In the genomic region with DNA sequence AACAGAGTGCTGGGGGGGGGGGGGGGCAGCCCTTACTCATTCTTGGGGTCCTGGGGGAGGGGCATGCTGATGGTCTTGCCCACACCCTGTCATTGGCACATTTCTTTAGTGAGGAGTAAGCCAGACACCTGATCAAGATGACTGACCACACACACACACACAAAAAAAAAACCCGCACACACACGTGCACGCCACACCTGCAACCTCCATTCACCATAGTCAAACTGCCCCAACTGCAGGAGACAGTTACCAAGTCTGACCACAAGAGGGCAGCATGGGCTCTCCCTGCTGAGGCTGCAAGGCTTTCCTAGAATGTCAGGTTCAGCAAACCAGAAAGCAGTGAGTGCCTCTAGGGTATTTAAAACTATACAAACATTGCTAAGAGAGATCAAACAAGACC, we compare ENCODE assay signal across 8 mouse cellular contexts. TPM values are rescaled to one million over a fixed set of nuclear protein-coding genes. Genes with fewer than 3 reads are reported as not detected.
DNase-seq lines count a peak whose midpoint lies in the region; ATAC-seq lines count a peak whose summit lies in the region.

No protein-coding gene starts in this region.

- DNase-seq in CD4-positive, CD25-positive, alpha-beta regulatory T cell, adult 2 months (ENCODE audit: low read depth, low spot score) = peak; percentile 79
- peak; percentile 69 for DNase-seq in adrenal gland, adult 8-10 months
- DNase-seq in embryo, embryonic 10.5 days (ENCODE audit: low spot score) = peak; percentile 83
- DNase-seq in heart, postnatal 36 days = peak; percentile 77 to 80
- peak; percentile 77 to 88 for DNase-seq in left cerebral cortex, adult 18-20 months (ENCODE audit: low spot score in 2 of 2)
- DNase-seq in mesoderm, embryonic 11.5 days (ENCODE audit: low read depth, low spot score) = peak; percentile 80
- peak; percentile 12 to 54 for DNase-seq in spleen, adult 18-20 months

- ATAC-seq in CD4-positive, CD25-positive, alpha-beta regulatory T cell, adult 4 months = no peak

- intact Hi-C loops in heart, postnatal 36 days (cut with DNase I) = loop anchor here (1.0 kb wide), 2 partner anchors 48 to 171 kb away; no protein-coding TSS in a partner anchor

RNA-seq across cellular contexts. Expression of gene Slc19a1, which starts 50.4 kb away (rescaled TPM):
- 10 to 100 TPM; 32.3 to 61.7 TPM for polyA plus RNA-seq in CD4-positive, CD25-positive, alpha-beta regulatory T cell, adult 4 months (2017; shearing (Covaris generic))
- 10 to 100 TPM; 15.9 to 21.1 (median 18.1) TPM for total RNA-seq in adrenal gland, adult 8-10 months (2022)
- 1 to 10 TPM; 4.1 to 8.8 TPM for total RNA-seq in heart, postnatal 36 days (2021)
- total RNA-seq in left cerebral cortex, adult 18-20 months (2021) = 10 to 100 TPM; 23.9 to 26.1 TPM

Comparison
In these comparisons a context has a peak if more than half of its experiments do, and no peak if none do; other contexts are left out.
1. DNase-seq: peak in every context shown above with its lines; median percentile 83 in embryo, embryonic 10.5 days; 82 in left cerebral cortex, adult 18-20 months; 80 in mesoderm, embryonic 11.5 days; 79 in CD4-positive, CD25-positive, alpha-beta regulatory T cell, adult 2 months; 78 in heart, postnatal 36 days; 69 in adrenal gland, adult 8-10 months; 33 in spleen, adult 18-20 months.